Mouse (Mus musculus): ENCODE measurements around the gene Nuak2.

DNA sequence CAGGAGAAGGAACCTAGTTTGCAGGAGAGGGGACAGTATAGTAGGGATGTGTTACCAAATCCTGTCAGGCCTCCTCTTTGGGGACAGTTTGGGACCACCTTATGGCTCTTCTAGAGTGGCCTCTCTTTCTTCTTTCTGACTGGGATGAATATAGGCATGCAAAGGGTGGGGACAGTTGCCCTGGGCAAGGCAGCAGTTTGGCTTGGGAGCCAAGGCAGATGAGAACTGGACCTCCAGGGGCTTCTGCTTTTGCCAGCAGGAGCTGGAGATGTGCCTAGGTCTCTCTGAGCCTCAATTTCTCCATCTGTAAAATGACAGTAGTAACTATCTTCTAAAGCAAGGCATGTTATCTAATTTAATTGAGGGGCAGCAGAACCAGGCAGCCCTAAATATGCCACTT is 31.0 kb downstream of the Nuak2 start:
- TF ChIP-seq CTCF (IDR thresholded peaks at IDR 0.05; ENCODE audit: low read depth) (no peak), EP300 (IDR thresholded peaks at IDR 0.05; ENCODE audit: low read depth) (no peak)
